Mouse (Mus musculus) T-helper 17 cell (primary cell): ENCODE data around the gene Gm13271.
"Not testable (repeated sequence)": the region's sequence is repeated elsewhere in the genome, so short reads cannot be mapped to it uniquely, and the experiment has no call there.

Source experiments
- in situ Hi-C, 2 experiments: fragments of 300-600 bp; cut with MboI, MseI; formaldehyde crosslinking; loops; 1 replicate in 1 of 2; 2 replicates in 1 of 2; pipeline ENCODE4 v1.15.1; 2025; ENCODE audit warnings: high pct_unique_total_duplicates in 2 of 2

The Gm13271 gene

DNA sequence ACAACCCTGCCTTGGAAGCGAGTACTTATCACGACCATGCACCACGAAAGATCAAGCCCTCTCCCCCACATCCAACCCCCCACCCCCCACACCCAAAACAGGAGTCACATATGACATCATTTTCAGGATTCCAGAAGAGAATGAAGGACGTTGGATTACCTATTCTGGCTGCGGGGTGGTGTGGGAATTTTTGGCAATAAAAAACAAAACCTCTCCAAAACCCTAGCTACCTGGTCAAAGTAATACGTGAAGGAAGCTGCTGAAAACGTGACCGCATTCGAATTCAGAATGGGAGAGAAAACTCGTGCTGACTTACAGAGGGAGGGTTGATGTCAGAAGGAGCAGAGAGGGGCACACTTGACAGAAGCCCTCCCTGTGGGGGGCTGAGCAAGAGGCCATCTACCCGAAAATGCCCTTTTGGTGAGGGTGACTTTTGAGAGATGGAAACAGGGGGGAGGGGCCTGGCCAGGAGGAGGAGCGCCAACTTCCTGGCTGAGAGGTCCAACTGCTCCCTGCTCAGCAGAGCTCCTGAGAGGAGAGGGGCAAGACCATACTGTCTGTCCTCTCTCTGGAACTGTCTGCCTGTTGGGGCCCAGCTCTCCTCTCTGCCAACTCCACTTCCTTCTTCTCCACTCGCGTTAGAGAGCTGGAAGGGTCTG, 5.1 kb downstream of the Gm13271 start, which contains the start of gene Gm13283:
Gene Gm13283 (plus strand): TSS at position 510 of the 659 bp plus-strand sequence.
- in situ Hi-C loops = not testable (repeated sequence)

- in situ Hi-C loops = not testable (repeated sequence)
Measured at GRCm38 (mm10) chr4:88760431-88760830, 5.8 kb downstream of the Gm13271 start.

DNA sequence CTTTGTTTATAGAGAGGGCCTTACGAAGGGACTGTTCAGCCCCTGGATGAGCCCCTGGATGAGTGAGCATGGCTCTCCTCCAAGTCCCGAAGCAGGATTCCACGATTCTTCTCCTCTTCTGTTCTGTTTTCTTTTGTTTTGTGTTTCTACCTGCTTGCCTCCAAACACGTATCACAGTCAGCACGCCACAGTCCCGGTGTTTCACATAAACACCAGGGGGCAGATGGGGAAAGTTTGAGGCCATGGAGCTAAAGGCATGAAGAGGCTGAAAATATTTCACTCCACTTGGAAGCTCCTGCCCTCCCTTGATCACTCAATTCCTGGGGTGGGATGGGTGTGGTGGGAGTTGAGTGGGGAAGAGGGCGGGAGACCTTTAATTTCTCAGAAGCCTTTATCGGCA, 7.1 kb downstream of the Gm13271 start:
- in situ Hi-C loops = not testable (repeated sequence)

DNA sequence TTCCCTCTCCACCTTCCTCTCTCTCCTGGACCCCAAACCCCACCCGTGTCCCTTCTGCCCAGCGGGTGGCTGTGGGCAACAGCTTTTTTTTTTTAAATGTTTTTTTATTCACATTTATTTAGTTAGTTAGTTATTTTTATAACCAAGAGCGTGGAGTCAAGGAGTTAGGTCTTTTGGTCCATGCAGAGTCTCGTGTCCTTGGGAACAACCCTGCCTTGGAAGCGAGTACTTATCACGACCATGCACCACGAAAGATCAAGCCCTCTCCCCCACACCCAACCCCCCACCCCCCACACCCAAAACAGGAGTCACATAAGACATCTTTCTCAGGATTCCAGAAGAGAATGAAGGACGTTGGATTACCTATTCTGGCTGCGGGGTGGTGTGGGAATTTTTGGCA, 7.7 kb downstream of the Gm13271 start:
- in situ Hi-C loops = not testable (repeated sequence)

GRCm38 (mm10) chr4:88763384-88764018, 8.8 kb downstream of the Gm13271 start:
- in situ Hi-C loops = not testable (repeated sequence)

DNA sequence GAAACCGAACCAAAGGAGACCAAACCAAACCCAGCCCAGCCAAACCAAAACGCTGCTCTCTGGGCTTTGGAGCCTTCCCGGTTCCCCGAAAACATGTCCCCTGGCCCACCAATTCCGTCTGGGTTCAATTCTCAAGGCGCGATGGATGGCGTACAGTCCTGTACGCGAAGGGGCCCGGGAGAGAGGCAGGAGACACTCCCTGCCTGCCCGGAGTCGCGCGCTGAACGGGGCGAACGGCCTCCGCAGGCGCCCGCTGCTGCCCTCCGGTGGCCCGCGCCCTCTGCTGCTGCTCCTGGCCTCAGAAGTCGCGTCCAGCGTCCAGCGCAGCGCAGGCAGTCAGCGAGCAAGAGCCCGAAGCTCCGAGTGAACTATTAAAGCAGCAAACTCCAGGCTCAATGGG, 18.9 kb downstream of the Gm13271 start, which contains the start of gene Gm13290:
Gene Gm13290 (plus strand): TSS at position 301 of the 400 bp plus-strand sequence.
- in situ Hi-C loops = loop anchor here in 1 of 2 experiments (5.0 kb wide), 1 partner anchor 34 kb away; the partner anchor contains the start of gene Gm13288

DNA sequence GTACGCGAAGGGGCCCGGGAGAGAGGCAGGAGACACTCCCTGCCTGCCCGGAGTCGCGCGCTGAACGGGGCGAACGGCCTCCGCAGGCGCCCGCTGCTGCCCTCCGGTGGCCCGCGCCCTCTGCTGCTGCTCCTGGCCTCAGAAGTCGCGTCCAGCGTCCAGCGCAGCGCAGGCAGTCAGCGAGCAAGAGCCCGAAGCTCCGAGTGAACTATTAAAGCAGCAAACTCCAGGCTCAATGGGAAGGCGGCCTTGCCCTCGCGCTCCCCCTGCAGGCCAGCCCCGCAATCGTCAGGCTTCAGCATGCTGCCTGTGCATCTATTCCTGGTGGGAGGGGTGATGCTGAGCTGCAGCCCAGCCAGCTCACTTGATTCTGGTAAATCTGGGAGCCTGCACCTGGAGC, 22.0 kb downstream of the Gm13271 start, which contains the start of gene Gm13289:
Gene Gm13289 (plus strand): TSS at position 301 of the 400 bp plus-strand sequence.
- in situ Hi-C loops = not testable (repeated sequence)

DNA sequence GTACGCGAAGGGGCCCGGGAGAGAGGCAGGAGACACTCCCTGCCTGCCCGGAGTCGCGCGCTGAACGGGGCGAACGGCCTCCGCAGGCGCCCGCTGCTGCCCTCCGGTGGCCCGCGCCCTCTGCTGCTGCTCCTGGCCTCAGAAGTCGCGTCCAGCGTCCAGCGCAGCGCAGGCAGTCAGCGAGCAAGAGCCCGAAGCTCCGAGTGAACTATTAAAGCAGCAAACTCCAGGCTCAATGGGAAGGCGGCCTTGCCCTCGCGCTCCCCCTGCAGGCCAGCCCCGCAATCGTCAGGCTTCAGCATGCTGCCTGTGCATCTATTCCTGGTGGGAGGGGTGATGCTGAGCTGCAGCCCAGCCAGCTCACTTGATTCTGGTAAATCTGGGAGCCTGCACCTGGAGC, 24.9 kb downstream of the Gm13271 start, which contains the start of gene Gm13272:
Gene Gm13272 (plus strand): TSS at position 301 of the 400 bp plus-strand sequence.
- in situ Hi-C loops = not testable (repeated sequence)

- in situ Hi-C loops = loop anchor here (10.0 kb wide), 2 partner anchors 84 to 744 kb away; no protein-coding TSS in a partner anchor
Measured at GRCm38 (mm10) chr4:88780320-88780719, 25.7 kb downstream of the Gm13271 start.

GRCm38 (mm10) chr4:88781831-88782230, 27.2 kb downstream of the Gm13271 start, which contains the start of gene Ifnz:
Ifnz (plus strand) TSS chr4:88782131.
- in situ Hi-C loops = loop anchor here (10.0 kb wide), 2 partner anchors 83 to 743 kb away; no protein-coding TSS in a partner anchor

DNA sequence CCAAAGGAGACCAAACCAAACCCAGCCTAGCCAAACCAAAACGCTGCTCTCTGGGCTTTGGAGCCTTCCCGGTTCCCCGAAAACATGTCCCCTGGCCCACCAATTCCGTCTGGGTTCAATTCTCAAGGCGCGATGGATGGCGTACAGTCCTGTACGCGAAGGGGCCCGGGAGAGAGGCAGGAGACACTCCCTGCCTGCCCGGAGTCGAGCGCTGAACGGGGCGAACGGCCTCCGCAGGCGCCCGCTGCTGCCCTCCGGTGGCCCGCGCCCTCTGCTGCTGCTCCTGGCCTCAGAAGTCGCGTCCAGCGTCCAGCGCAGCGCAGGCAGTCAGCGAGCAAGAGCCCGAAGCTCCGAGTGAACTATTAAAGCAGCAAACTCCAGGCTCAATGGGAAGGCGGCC, 27.7 kb downstream of the Gm13271 start:
- in situ Hi-C loops = loop anchor here (10.0 kb wide), 2 partner anchors 82 to 742 kb away; no protein-coding TSS in a partner anchor

DNA sequence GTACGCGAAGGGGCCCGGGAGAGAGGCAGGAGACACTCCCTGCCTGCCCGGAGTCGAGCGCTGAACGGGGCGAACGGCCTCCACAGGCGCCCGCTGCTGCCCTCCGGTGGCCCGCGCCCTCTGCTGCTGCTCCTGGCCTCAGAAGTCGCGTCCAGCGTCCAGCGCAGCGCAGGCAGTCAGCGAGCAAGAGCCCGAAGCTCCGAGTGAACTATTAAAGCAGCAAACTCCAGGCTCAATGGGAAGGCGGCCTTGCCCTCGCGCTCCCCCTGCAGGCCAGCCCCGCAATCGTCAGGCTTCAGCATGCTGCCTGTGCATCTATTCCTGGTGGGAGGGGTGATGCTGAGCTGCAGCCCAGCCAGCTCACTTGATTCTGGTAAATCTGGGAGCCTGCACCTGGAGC, 30.7 kb downstream of the Gm13271 start, which contains the start of gene Gm13276:
Gene Gm13276 (plus strand): TSS at position 301 of the 400 bp plus-strand sequence.
- in situ Hi-C loops = loop anchor here (5.0 to 10.0 kb wide), 3 partner anchors 33 to 739 kb away; partner anchors contain the start of gene Gm13271 (in 2 of the 2)

DNA sequence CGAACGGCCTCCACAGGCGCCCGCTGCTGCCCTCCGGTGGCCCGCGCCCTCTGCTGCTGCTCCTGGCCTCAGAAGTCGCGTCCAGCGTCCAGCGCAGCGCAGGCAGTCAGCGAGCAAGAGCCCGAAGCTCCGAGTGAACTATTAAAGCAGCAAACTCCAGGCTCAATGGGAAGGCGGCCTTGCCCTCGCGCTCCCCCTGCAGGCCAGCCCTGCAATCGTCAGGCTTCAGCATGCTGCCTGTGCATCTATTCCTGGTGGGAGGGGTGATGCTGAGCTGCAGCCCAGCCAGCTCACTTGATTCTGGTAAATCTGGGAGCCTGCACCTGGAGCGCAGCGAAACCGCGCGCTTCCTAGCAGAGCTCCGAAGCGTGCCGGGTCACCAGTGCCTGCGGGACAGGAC, 33.7 kb downstream of the Gm13271 start, which contains the start of gene Gm13277:
Gene Gm13277 (plus strand): TSS at position 231 of the 400 bp plus-strand sequence.
- in situ Hi-C loops = loop anchor here (5.0 to 10.0 kb wide), 3 partner anchors 36 to 736 kb away; partner anchors contain the start of gene Gm13271 (in 2 of the 2)

DNA sequence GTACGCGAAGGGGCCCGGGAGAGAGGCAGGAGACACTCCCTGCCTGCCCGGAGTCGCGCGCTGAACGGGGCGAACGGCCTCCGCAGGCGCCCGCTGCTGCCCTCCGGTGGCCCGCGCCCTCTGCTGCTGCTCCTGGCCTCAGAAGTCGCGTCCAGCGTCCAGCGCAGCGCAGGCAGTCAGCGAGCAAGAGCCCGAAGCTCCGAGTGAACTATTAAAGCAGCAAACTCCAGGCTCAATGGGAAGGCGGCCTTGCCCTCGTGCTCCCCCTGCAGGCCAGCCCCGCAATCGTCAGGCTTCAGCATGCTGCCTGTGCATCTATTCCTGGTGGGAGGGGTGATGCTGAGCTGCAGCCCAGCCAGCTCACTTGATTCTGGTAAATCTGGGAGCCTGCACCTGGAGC, 36.6 kb downstream of the Gm13271 start, which contains the start of gene Gm13278:
Gene Gm13278 (plus strand): TSS at position 301 of the 400 bp plus-strand sequence.
- in situ Hi-C loops = not testable (repeated sequence)

- in situ Hi-C loops = not testable (repeated sequence)
Measured at GRCm38 (mm10) chr4:88793936-88794675, 39.4 kb downstream of the Gm13271 start, which contains the start of gene Gm13275. Gm13275 (plus strand) TSS chr4:88794487.

DNA sequence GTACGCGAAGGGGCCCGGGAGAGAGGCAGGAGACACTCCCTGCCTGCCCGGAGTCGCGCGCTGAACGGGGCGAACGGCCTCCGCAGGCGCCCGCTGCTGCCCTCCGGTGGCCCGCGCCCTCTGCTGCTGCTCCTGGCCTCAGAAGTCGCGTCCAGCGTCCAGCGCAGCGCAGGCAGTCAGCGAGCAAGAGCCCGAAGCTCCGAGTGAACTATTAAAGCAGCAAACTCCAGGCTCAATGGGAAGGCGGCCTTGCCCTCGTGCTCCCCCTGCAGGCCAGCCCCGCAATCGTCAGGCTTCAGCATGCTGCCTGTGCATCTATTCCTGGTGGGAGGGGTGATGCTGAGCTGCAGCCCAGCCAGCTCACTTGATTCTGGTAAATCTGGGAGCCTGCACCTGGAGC, 42.4 kb downstream of the Gm13271 start, which contains the start of gene Gm13279:
Gene Gm13279 (plus strand): TSS at position 301 of the 400 bp plus-strand sequence.
- in situ Hi-C loops = not testable (repeated sequence)

DNA sequence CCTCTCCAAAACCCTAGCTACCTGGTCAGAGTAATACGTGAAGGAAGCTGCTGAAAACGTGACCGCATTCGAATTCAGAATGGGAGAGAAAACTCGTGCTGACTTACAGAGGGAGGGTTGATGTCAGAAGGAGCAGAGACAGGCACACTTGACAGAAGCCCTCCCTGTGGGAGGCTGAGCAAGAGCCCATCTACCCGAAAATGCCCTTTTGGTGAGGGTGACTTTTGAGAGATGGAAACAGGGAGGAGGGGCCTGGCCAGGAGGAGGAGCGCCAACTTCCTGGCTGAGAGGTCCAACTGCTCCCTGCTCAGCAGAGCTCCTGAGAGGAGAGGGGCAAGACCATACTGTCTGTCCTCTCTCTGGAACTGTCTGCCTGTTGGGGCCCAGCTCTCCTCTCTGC, 44.7 kb downstream of the Gm13271 start, which contains the start of gene Gm13285:
Gene Gm13285 (plus strand): TSS at position 301 of the 400 bp plus-strand sequence.
- in situ Hi-C loops = not testable (repeated sequence)

- in situ Hi-C loops = loop anchor here in 1 of 2 experiments (5.0 to 25.0 kb wide), 2 partner anchors 66 to 1916 kb away; no protein-coding TSS in a partner anchor
Measured at GRCm38 (mm10) chr4:88802954-88803353, 48.3 kb downstream of the Gm13271 start, which contains the start of gene Gm13287. Gm13287 (plus strand) TSS chr4:88803254.
